Mouse (Mus musculus): ENCODE results near the gene Izumo2.
"Not testable (repeated sequence)": the region's sequence is repeated elsewhere in the genome, so short reads cannot be mapped to it uniquely, and the experiment has no call there.

Gene Izumo2

DNA sequence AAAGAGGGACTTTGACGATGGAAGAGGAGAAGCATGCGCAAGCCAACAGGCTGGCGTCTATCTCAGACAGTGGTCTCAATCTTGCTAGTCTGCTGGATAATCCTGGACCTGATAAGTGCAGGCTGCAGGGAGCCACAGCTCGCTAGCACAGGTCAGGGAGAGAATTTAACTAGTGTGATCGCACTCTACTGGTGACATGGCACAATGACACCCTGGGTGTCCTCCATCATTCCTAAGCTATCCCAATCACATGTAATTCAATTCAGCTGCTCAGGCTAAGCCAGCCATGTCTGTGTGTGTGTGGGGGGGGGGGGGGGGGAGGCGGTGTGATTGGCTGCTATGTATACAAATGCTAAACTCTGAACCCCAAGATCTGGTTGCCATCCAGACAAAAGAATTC lies 6.6 kb upstream of the Izumo2 start:
- DNase-seq = no peak

DNA sequence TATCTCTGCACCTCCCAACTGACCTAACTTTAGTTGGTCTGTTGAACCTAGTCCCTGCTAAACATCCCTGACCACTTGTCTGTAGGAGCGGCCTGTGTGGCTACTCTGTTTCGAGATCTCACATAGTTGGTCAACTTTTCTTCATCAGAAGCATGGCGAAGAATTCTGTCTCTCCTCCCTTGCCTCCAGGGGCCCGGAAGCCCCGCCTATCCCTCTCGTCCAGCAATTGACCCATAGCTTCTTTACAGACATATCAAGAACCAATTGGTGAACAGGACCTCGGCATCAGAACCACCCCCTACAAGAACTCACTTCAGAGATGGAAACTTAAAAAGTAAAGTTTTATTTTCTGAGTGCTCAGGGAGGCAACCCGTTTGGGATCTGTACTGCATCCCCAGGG lies 5.6 kb upstream of the Izumo2 start:
- DNase-seq = no peak

DNA sequence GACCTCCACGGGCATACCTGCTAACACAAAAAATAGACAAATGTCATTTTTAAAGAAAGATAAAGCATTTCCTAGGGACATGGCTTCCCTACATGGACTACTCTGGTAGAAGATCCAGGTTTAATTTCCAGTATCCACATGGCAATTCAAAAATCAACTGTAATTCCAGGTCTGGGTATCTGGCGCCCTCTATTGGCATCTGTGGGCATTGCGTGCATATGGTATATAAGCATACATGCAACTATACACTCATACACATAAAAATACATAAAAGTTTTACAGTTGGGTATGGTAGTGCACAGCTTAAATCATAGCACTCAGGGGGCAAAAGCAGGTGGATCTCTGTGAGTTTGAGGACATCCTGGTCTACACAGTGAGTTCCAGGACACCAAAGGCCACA lies 4.2 kb upstream of the Izumo2 start:
- DNase-seq = peak; percentile 45

GRCm38 (mm10) chr7:44705086-44705485 lies 3.5 kb upstream of the Izumo2 start:
- no peak for DNase-seq

DNA sequence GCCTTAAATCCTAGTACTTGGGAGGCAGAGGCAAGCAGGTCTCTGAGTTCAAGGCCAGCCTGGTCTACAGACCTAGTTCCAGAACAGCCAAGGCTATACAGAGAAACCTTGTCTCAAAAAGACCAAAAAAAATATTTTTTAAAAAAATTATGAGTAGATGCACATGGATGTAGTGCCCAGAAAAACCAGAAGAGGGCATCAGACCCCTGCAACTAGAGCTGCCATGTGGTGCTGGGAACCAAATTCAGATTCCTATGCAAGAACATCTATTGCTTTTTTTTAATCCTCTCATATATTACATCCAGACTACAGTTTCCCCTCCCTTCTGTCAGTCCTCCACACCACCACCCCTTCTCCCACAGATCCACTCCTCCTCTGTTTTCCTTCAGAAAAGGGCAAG lies 2.2 kb upstream of the Izumo2 start:
- no peak for DNase-seq

- DNase-seq = no peak
Measured at GRCm38 (mm10) chr7:44707169-44707675, 1.3 kb upstream of the Izumo2 start.

- not testable (repeated sequence) for DNase-seq
Measured at GRCm38 (mm10) chr7:44708093-44708492, 449 bp upstream of the Izumo2 start.

- DNase-seq = no peak
Measured at GRCm38 (mm10) chr7:44709881-44710280, 1.3 kb downstream of the Izumo2 start.

DNA sequence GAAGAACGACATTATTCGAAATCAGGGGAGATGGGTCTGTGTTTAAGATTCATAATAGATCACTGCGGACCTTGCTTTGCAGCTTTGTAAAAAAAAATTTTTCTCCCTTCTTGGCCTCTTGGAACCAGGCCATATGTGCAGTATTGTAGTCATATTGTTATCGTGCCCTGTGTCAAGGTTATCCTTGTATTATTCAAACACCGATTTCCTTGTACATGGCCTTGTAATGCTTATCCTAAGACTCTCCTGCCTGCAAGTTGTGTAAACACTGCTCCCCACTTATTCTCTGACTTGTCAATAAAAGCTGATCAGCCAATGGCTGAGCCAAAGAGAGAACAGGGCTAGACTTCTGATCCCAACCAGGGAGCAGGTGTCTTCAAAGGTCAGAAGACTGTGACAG lies 13.5 kb downstream of the Izumo2 start:
- no peak for DNase-seq

DNA sequence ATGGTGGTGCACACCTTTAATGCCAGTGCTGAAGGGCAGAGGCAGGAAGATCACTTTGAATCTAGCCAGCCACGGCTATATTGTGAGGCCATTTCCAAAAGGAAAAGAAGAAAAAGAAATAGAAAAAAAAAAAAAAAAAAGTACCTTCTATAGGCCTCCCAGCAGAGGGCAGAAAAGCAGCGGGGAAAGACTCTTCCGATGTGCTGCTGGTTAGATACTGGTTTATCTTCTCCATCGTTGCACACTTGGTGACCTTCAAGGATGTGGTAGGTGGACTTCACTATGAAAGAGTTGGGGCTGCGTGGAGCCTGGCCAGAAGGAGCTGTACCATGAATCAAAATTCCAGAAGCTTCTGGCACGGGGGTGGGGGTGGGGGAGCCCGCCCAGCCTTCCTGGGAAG lies 15.8 kb downstream of the Izumo2 start:
- no peak for DNase-seq

DNA sequence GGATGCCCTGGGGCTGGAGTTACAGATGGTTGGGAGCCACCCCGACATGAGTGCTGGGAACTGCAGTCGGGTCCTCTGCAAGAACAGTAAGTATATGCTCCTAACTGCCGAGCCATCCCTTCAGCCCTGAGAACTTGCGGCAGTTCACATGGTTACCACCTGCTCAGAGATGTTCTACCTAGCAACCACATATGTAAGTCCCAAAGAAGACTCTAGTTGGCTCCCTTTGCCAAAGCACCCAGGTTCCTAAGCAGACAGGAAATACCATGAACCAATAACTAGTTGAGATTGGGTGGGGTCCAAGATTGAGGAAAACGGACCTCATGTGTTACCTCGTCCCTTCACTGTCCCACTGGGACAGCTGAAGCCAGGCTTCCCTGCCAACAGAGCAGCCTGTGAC lies 17.8 kb downstream of the Izumo2 start:
- no peak for DNase-seq

GRCm38 (mm10) chr7:44727151-44727550 lies 18.6 kb downstream of the Izumo2 start:
- DNase-seq = no peak

- no peak for DNase-seq
Measured at GRCm38 (mm10) chr7:44728082-44728975, 19.8 kb downstream of the Izumo2 start.

DNA sequence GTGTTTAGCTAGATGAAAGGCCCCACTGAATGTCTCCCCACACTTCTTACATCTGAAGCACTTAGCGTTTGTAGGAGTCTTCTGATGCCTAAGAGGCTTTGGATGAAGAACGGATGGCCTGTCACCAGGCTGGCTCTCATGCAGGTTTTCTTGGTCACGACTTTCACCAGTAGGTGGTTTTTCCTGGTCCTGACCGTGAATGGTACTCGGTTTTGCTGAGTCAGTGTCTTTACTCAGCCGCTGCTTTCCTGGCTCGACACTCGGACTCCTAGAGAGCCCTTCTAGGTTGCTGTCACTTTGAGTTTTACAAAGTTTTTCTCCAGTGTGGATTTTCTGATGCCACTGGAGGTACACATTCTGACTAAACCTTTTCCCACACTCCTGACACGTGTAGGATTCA lies 25.2 kb downstream of the Izumo2 start:
- no peak for DNase-seq

DNA sequence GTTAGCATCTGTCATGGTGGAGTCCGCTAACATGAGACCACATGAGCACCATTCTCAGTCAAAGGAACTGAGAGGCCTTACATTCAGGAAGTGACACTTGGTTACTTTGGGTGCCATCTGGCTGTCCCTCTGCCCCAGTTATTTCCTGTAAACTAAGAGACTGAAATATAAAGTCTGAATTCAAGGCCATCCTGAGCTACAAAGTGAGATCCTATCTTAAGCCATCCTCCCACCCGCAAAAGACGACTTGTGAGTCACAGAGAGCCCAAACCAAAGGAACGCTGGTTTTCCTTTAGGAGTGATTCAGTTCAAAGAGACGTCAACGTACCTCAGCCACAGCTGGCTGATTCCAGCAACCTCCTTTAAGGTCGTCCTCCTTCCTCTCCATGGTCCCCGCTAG lies 32.8 kb downstream of the Izumo2 start:
- DNase-seq = no peak

DNA sequence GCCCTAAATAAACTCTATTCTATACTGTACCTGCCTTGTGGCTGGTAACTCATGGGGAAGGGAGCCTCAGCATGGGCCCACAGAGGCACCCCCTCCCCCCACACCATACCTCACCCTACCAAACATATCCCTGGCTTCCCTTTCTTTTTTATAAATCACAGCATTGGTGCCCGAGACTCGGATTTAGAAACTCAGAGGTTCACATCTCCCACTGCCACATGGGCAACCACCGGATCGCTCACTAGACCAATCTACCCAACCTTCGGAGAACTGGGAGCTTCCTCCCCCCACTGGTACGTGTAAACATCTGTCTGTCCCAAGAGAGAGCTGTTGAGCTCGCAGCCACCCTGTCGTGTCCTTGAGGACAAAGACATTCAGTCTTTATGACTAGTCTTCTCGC lies 35.7 kb downstream of the Izumo2 start:
- no peak for DNase-seq

DNA sequence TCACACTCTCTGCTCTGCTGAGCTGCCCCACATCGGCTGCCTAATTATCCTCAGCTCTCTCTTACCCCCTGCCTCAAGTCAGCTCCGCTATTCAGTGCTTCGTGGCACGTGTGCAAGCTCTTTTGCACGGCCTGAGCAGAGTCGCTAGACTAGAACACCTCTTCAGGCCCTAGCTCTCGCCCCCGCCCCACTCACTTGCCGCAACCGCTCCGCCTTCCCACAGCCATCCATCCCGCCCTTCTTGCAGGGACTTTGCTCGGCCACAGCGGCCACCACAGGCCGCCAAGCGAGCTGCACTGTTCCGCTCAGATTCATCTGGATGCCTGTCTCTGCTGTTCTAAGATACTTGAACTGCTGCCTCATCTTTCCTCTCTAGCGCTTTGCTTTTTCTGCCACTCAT lies 36.5 kb downstream of the Izumo2 start:
- DNase-seq = peak; percentile 80

DNA sequence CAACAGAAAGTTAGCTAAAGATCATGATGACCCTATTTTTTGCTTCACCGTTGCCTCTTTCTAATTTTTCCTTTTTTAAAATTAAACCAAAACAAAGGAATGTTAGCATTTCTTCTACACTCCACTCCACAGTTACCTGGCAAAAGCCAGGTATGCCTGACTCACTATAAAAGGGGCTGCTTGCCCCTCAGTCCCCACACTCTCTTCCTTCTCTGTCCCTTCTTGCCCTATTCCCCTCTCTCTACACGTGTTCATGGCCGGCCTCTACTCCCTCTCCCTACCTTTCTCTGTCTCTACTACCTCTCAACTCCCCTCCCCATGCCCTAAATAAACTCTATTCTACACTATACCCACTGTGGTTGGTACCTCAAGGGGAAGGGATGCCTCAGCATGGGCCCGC lies 38.6 kb downstream of the Izumo2 start:
- no peak for DNase-seq

DNA sequence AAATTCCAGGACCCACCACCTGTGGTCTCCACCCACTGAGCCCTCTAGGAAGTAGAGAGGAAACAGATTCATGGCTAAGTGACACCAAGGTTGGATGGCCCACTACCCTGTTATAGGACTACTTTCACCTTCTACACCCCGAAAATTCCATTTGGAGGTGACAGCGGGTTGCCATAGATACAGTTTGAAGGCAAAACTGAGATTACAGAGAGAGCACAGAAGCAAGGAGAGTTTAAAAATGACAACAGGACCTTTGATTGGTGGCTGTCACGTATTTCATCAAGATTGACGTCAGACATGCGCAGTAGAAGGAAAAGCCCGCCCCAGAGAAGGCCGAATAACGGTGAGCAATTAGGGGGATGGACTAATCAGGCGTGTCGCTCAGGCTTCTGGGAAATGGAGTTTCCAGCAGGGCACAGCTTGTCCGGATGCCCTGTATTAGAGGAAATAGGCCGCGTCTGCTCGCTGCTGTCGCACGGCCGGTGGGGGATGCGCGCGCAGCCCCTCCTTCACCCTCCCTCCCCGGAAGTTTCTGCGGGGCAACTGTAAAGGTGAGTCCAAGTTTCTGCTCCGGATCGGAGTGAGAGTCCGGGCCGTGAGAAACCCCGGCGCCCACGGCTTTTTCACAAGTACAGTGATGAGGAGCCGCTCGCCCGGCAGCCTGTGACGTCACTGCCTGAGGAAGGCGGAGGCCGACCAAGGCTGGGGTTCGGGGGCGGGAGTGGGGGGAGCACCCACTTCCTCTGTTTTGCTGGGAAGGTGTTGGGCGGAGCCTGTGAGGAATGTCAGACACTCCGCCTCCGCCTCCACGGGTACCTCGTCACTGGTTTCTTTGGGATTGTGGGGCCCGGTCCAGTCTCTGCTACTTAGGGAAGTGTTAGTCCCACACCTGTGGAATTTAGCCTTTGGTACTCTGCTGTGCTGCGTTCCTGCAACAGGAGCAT lies 39.8 kb downstream of the Izumo2 start, which contains the start of gene Vrk3:
Vrk3 (plus strand) TSS at position 313 of the 944 bp plus-strand sequence.
- peak; percentile 95 for DNase-seq

DNA sequence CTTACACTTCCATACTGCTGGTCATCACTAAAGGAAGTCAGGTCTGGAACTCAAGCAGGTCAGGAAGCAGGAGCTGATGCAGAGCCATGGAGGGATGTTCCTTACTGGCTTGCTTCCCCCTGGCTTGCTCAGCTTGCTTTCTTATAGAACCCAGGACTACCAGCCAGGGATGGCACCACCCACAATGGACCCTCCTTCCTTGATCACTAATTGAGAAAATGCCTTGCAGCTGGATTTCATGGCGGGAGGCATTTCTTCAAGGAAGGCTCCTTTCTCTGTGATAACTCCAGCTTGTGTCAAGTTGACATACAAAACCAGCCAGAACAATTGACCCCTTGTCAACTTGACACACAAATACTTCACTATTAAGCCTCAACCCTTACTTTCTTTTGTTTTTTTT lies 42.4 kb downstream of the Izumo2 start, which contains the start of gene Zfp473:
Zfp473 (minus strand) TSS at position 101 of the 400 bp plus-strand sequence.
- DNase-seq = not testable (repeated sequence)

GRCm38 (mm10) chr7:44757164-44757563 lies 48.6 kb downstream of the Izumo2 start:
- no peak for DNase-seq

DNA sequence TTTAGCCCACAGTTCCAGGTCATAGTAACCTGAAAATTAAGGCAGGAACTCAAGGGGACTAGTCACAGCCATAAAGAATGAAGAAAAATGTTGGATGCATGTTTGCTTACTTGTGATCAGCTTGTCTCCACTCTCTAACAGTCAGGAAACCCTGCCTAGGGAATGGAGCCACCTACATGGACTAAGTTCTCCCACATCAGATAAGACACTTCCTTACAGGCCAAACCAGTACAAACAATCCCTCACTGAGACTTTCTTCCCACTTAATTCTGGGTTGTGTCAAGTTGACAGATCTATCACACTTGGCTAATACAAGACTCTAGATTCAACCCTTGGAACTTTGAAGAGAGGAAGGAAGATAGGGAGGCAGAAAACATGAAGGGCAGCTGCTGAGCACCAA lies 51.8 kb downstream of the Izumo2 start:
- no peak for DNase-seq

DNA sequence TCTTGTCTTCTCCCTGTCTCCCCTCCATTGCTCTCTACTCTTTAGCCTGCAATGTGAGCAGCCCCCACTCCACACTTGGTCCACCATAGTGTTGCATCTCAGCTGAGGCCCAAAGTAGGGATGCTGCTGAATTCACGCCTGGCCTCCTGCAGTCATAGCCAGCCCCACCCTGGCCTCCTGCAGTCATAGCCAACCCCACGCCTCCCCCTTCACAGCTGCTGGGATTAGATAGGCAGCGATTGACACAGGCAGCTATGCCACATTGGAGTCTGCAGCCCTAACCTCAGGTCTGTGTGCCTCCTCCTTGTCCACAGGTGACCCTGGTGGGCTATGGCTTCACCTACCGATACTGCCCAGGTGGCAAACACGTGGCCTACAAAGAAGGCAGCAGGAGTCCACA lies 59.6 kb downstream of the Izumo2 start:
- peak; percentile 84 for DNase-seq
